Mouse (Mus musculus): ENCODE data around the gene Pros1.

Gene Pros1

GRCm38 (mm10) chr16:62858018-62858417, 3.9 kb downstream of the Pros1 start:
- in situ Hi-C loops (cut with MboI; ENCODE audit: unreplicated experiment in 2 of 2): no loop called here

GRCm38 (mm10) chr16:62860140-62860539, 6.0 kb downstream of the Pros1 start:
- in situ Hi-C loops (cut with MboI; ENCODE audit: unreplicated experiment in 2 of 2): no loop called here

- in situ Hi-C loops (cut with MboI; ENCODE audit: unreplicated experiment in 2 of 2): no loop called here
Observed at GRCm38 (mm10) chr16:62861455-62861854, 7.3 kb downstream of the Pros1 start.

GRCm38 (mm10) chr16:62872688-62873117, 18.6 kb downstream of the Pros1 start:
- in situ Hi-C loops (cut with MboI; ENCODE audit: unreplicated experiment in 2 of 2): no loop called here

- in situ Hi-C loops (cut with MboI; ENCODE audit: unreplicated experiment in 2 of 2): no loop called here
Observed at GRCm38 (mm10) chr16:62873180-62873579, 19.1 kb downstream of the Pros1 start.

GRCm38 (mm10) chr16:62874065-62874464, 20.0 kb downstream of the Pros1 start:
- in situ Hi-C loops (cut with MboI; ENCODE audit: unreplicated experiment in 2 of 2): no loop called here

- in situ Hi-C loops (cut with MboI; ENCODE audit: unreplicated experiment in 2 of 2): no loop called here
Observed at GRCm38 (mm10) chr16:62895824-62896223, 41.7 kb downstream of the Pros1 start.

GRCm38 (mm10) chr16:62911364-62911763, 57.3 kb downstream of the Pros1 start:
- in situ Hi-C loops (cut with MboI; ENCODE audit: unreplicated experiment in 2 of 2): no loop called here

- in situ Hi-C loops (cut with MboI; ENCODE audit: unreplicated experiment in 2 of 2): no loop called here
Observed at GRCm38 (mm10) chr16:62912246-62912645, 58.1 kb downstream of the Pros1 start.

GRCm38 (mm10) chr16:62915530-62915929, 61.4 kb downstream of the Pros1 start:
- in situ Hi-C loops (cut with MboI; ENCODE audit: unreplicated experiment in 2 of 2): no loop called here

GRCm38 (mm10) chr16:62922245-62922644, 68.1 kb downstream of the Pros1 start:
- in situ Hi-C loops (cut with MboI; ENCODE audit: unreplicated experiment in 2 of 2): no loop called here

- in situ Hi-C loops (cut with MboI; ENCODE audit: unreplicated experiment in 2 of 2): loop anchor here in 1 of 2 experiments (25.0 kb wide), 1 partner anchor 1956 kb away; no protein-coding TSS in a partner anchor
Observed at GRCm38 (mm10) chr16:62931341-62931740, 77.2 kb downstream of the Pros1 start.

- in situ Hi-C loops (cut with MboI; ENCODE audit: unreplicated experiment in 2 of 2): loop anchor here in 1 of 2 experiments (25.0 kb wide), 1 partner anchor 1951 kb away; no protein-coding TSS in a partner anchor
Observed at GRCm38 (mm10) chr16:62936316-62936715, 82.2 kb downstream of the Pros1 start.

GRCm38 (mm10) chr16:62940388-62941003, 86.4 kb downstream of the Pros1 start:
- in situ Hi-C loops (cut with MboI; ENCODE audit: unreplicated experiment in 2 of 2): loop anchor here (5.0 to 25.0 kb wide), 4 partner anchors 1802 to 1954 kb away; no protein-coding TSS in a partner anchor

- in situ Hi-C loops (cut with MboI; ENCODE audit: unreplicated experiment in 2 of 2): loop anchor here (5.0 to 25.0 kb wide), 4 partner anchors 1801 to 1953 kb away; no protein-coding TSS in a partner anchor
Observed at GRCm38 (mm10) chr16:62941763-62942162, 87.7 kb downstream of the Pros1 start.

GRCm38 (mm10) chr16:62942418-62943410, 88.6 kb downstream of the Pros1 start:
- in situ Hi-C loops (cut with MboI; ENCODE audit: unreplicated experiment in 2 of 2): loop anchor here (5.0 to 25.0 kb wide), 4 partner anchors 1800 to 1952 kb away; no protein-coding TSS in a partner anchor

GRCm38 (mm10) chr16:62958485-62958884, 104.4 kb downstream of the Pros1 start:
- in situ Hi-C loops (cut with MboI; ENCODE audit: unreplicated experiment in 2 of 2): no loop called here

GRCm38 (mm10) chr16:62964361-62964763, 110.3 kb downstream of the Pros1 start:
- in situ Hi-C loops (cut with MboI; ENCODE audit: unreplicated experiment in 2 of 2): no loop called here

- in situ Hi-C loops (cut with MboI; ENCODE audit: unreplicated experiment in 2 of 2): no loop called here
Observed at GRCm38 (mm10) chr16:62971673-62972332, 117.7 kb downstream of the Pros1 start.

- in situ Hi-C loops (cut with MboI; ENCODE audit: unreplicated experiment in 2 of 2): no loop called here
Observed at GRCm38 (mm10) chr16:62974926-62975325, 120.8 kb downstream of the Pros1 start.
